Mouse (Mus musculus) lung, adult 2 months (tissue): ENCODE measurements around the gene Traf3ip2. TPM values are rescaled to one million over a fixed set of nuclear protein-coding genes. Genes with fewer than 3 reads are reported as not detected.

Experiments used
- DNase-seq: peaks from one replicate; pipeline ENCODE4 v3.0.0; 2022
- H3K4me1 ChIP-seq: fragments of 200-500 bp; 2 replicates; pipeline ENCODE4 v1.6.1; 2011; ENCODE audit warnings: low read length; ENCODE audit not compliant: control insufficient read depth, insufficient read depth
- H3K4me3 ChIP-seq: fragments of 200-500 bp; replicated peaks from 2 replicates; pipeline ENCODE3; 2011; ENCODE audit warnings: low read depth, mild to moderate bottlenecking, control low read depth, low read length; ENCODE audit errors: extremely low read depth
- CTCF ChIP-seq: fragments of 200-500 bp; IDR thresholded peaks from 2 replicates; pipeline ENCODE4 v1.5.1; 2011; ENCODE audit warnings: mild to moderate bottlenecking, low read length, control low read depth; ENCODE audit not compliant: insufficient read depth
- POLR2A ChIP-seq: fragments of 200-500 bp; IDR thresholded peaks from 2 replicates; pipeline ENCODE4 v1.6.1; 2011; ENCODE audit warnings: low read depth, mild to moderate bottlenecking, control low read depth, low read length, borderline replicate concordance; ENCODE audit errors: extremely low read depth
- WGBS: fragments of 180-500 bp; shearing (Covaris S2); methylation state at CpG from one replicate; pipeline ENCODE4 v1.1.7; 2018; 5-methylcytosine and 5-hydroxymethylcytosine counted together
- polyA plus RNA-seq: library from polyadenylated mRNA; depleted of rRNA; stranded (reverse); fragments of >200 nt; gene quantifications from 2 replicates; pipeline ENCODE4 v1.2.3, GENCODE M21; 2012

Traf3ip2 gene
- polyA plus RNA-seq, 1 experiment, result 23.2 TPM

DNA sequence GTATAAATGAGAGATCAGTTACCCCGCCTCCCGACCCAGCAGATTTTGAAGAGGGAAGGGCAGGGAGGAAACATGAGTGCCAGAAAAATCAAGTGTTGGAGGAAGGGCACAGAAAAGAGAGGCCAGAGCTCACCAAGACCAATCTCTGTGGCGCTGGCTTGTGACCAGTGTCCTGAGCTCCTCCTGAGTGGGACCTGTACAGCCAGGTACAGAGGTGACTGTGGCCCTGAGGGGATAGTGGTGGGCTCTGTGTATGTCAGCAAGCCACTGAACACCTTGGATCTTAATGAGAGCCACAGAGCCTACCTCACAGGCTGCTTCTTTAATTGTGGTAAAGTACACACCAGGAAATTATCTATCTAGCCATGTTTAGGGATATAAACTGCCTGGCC, 14.9 kb upstream of the Traf3ip2 start:
- H3K4me1 ChIP-seq, result no peaks in the 10 kb centered on the region
- 55% methylated on average over 3 of the region's 3 CpGs for WGBS
- DNase-seq, result no peak
- TF ChIP-seq POLR2A (no peak), CTCF (no peak)
- H3K4me3 ChIP-seq, result no peak overlapping the region

- WGBS, result 80% methylated on average over 4 of the region's 4 CpGs
- Histone ChIP-seq H3K4me1 (no peaks in the 10 kb centered on the region), H3K4me3 (no peak overlapping the region)
- no peak for DNase-seq
- no peak for TF ChIP-seq CTCF
- TF ChIP-seq POLR2A, result no peak
Observed at GRCm38 (mm10) chr10:39599601-39600000, 13.1 kb upstream of the Traf3ip2 start.

DNA sequence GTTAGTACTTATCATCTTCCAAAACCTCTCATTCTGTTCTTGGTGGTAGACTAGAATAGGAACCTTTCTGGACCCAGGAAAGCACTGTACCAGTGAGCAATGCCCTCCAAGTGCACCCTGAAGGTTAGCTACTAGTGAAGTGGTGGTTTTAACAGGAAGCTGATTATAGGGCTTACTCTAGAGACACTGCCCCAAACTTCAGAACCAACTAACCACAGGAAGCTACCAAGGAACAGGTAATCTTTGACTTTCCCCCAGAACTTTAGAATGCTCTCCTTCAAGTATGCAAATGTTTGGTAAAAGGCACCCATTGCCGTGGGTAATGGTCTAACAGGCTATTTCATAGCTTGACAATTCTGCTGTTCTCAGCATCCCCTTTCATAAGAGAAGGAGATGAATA, 12.6 kb upstream of the Traf3ip2 start:
- WGBS, result 62% methylated on average over 1 of the region's 1 CpGs
- no peak overlapping the region for H3K4me3 ChIP-seq
- TF ChIP-seq POLR2A (no peak), CTCF (no peak)
- H3K4me1 ChIP-seq, result no peaks in the 10 kb centered on the region
- no peak for DNase-seq

DNA sequence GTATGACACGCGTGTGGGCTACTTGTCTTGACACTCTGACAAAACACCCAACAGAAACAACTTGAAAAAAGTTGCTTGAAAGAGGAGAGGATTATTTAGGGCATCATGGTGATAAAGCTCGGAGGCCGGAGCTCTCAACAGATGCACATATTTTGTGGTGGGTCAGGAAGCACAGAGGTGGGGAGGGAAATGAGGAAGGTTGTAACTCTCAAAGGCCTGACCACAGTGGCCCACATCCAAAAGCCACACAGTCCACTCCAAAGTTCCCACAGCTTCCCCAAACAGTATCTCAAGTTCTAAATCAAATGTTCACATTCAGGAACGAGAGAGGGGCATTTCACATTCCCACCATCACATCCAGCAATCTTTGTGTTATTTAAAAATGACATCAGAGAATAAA, 11.7 kb upstream of the Traf3ip2 start:
- DNase-seq, result no peak
- TF ChIP-seq POLR2A (no peak), CTCF (no peak)
- Histone ChIP-seq H3K4me3 (no peak overlapping the region), H3K4me1 (no peaks in the 10 kb centered on the region)
- 69% methylated on average over 5 of the region's 5 CpGs for WGBS

DNA sequence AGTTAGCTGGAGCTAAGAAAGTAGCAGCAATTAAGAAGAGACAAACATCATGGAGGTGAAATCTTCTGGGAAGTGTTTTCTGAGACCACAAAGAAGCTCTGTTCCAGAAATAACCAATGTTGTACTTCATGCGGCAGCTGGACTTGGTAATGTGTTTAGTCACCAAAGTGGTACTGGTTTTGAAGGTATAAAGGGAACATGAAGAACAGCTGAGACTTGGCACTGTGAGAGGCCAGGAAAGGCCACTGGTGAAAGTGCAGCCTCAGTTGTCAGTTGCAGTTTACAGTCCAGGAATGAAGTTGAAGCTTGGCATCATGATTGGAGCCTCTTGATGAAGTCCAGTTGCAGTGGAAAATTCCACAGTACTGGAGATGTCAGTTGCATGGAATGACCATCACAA, 6.3 kb upstream of the Traf3ip2 start:
- 0 out of 2 replicates have a peak, but pooled peaks cover 2% of the 10 kb centered on the region for H3K4me1 ChIP-seq
- H3K4me3 ChIP-seq, result no peak overlapping the region
- no peak for DNase-seq
- TF ChIP-seq CTCF, result no peak
- TF ChIP-seq POLR2A, result no peak
- 93% methylated on average over 1 of the region's 1 CpGs for WGBS

- 44% methylated on average over 3 of the region's 3 CpGs for WGBS
- Histone ChIP-seq H3K4me3 (no peak overlapping the region), H3K4me1 (peaks cover 9% of the 10 kb centered on the region; the same call in 1 of the 2 replicates)
- TF ChIP-seq POLR2A (no peak), CTCF (no peak)
- DNase-seq, result no peak
Observed at GRCm38 (mm10) chr10:39611234-39611633, 1.5 kb upstream of the Traf3ip2 start.

DNA sequence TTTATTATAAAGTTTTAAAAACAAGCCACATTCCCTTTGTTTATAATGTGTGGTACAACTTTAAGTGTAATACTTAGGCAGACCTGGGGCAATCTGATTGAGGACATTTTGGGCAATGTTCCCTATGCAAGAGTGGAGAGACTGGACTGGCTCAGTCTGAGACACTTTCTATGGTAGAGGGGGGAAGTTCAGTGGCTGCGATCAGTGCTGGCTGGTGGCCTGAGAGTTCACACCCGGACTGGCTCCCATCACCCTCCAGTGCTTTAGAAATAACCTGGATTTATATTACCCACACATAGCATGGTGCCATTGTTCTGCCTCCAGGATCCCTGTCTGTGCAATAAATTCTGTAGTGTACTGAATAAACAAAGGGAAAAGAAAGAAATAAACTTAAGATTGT, 603 bp upstream of the Traf3ip2 start:
- DNase-seq, result no peak
- 7% methylated on average over 2 of the region's 2 CpGs for WGBS
- Histone ChIP-seq H3K4me1 (peaks cover 9% of the 10 kb centered on the region; the same call in 1 of the 2 replicates), H3K4me3 (no peak overlapping the region)
- no peak for TF ChIP-seq POLR2A
- no peak for TF ChIP-seq CTCF

GRCm38 (mm10) chr10:39612989-39613831, 476 bp downstream of the Traf3ip2 start:
- WGBS, result 5% methylated on average over 26 of the region's 26 CpGs
- TF ChIP-seq POLR2A (peak; percentile 48; the same call in 1 of the 2 replicates), CTCF (no peak)
- DNase-seq, result peak; percentile 79
- Histone ChIP-seq H3K4me1 (peaks cover 9% of the 10 kb centered on the region; the same call in 1 of the 2 replicates), H3K4me3 (peak overlapping the region; percentile 87)

DNA sequence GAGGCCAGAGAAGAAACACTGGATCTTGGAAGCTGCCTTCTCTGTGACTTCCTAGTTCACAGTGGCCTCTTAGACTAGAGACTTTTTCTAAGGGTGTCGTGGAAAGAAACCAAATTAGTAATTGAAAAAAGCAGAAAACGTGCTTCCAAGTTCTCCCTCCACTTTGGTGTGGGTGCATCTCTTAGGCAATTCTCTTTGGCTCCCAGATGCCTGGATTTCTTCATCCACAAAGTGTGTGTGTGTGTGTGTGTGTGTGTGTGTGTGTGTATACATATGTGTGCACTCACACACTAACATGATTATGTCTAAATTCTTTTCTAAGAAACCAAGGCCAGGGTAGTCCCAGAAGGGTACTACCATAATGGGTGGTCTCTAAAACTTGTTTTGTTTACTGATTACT, 1.2 kb downstream of the Traf3ip2 start:
- 23% methylated on average over 2 of the region's 2 CpGs for WGBS
- peak overlapping the region; percentile 24 for H3K4me3 ChIP-seq
- peaks cover 9% of the 10 kb centered on the region; the same call in 1 of the 2 replicates for H3K4me1 ChIP-seq
- TF ChIP-seq CTCF (no peak), POLR2A (no peak)
- no peak for DNase-seq

DNA sequence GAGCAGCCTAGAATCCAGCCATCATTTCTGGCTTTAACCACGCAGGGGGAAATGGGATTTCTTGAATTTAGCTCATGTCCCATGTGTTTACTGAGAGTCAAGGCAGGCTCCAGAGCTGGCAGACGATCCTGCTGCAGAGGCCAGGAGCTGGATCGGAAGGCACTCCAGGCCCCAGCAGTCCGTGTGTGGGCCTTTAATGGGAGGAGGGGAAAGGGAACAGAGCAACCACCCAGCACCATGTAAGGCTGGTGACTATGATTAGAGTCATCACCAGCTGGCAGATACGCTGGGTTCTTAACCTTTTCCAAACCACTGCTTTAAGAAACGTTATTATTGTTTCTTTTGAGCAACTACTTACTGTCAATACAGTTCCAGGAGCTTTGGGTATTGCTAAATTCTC, 1.9 kb downstream of the Traf3ip2 start:
- H3K4me3 ChIP-seq, result no peak overlapping the region
- no peak for TF ChIP-seq CTCF
- no peak for TF ChIP-seq POLR2A
- DNase-seq, result peak; percentile 50
- 17% methylated on average over 6 of the region's 6 CpGs for WGBS
- H3K4me1 ChIP-seq, result peaks cover 9% of the 10 kb centered on the region; the same call in 1 of the 2 replicates
